Mouse (Mus musculus) liver, adult 2 months (tissue): ENCODE measurements around the gene Mical1.

Experiments
- CTCF ChIP-seq: fragments of 200-500 bp; IDR thresholded peaks from 2 replicates; pipeline ENCODE4 v1.5.1; 2011; ENCODE audit warnings: low read depth, low read length, control low read depth
- POLR2A ChIP-seq: fragments of 200-500 bp; IDR thresholded peaks from 2 replicates; pipeline ENCODE4 v1.6.1; 2011; ENCODE audit warnings: low read length, control low read depth; ENCODE audit not compliant: insufficient read depth; ENCODE audit errors: extremely low read depth

- TF ChIP-seq POLR2A: no peak
- no peak for TF ChIP-seq CTCF
These were observed 14.4 kb downstream of the Mical1 start for GRCm38 (mm10) chr10:41490518-41490873.
